Comparison of ENCODE assay signal across 14 mouse cellular contexts in genomic region chr2:165946046-165946564, GRCm38 (mm10).
"Had no signal": no experiment of that assay in that cellular context is flagged by ENCODE, and none has a peak within 500 bp of the region (broad histone marks: within the 10 kb centered on the region; RNA-seq: fewer than 3 reads in every experiment).

No protein-coding gene starts in this region.

- H3K9me3 ChIP-seq: limb, embryonic 13.5 days; liver, embryonic 15.5 days; midbrain, embryonic 10.5 days had no signal

- H3K27ac ChIP-seq: kidney, postnatal 0 days; limb, embryonic 13.5 days; midbrain, embryonic 10.5 days had no signal

- H3K4me2 ChIP-seq: limb, embryonic 13.5 days; lung, embryonic 14.5 days had no signal

- H3K36me3 ChIP-seq: limb, embryonic 13.5 days; liver, embryonic 15.5 days; midbrain, embryonic 10.5 days had no signal

- H3K4me3 ChIP-seq: limb, embryonic 13.5 days; liver, embryonic 15.5 days; midbrain, embryonic 10.5 days had no signal

- H3K9ac ChIP-seq: limb, embryonic 13.5 days; liver, embryonic 15.5 days; lung, embryonic 14.5 days had no signal

- H3K27me3 ChIP-seq: limb, embryonic 13.5 days; liver, embryonic 15.5 days had no signal

- DNase-seq: kidney, adult 11 months; kidney, adult 9 months; kidney, postnatal 36 days; layer of hippocampus, adult 9-11 months; lung, embryonic 14.5 days; lung, postnatal 10 days; right cerebral cortex, adult 18-20 months; right cerebral cortex, postnatal 25 days; thymus, postnatal 36 days had no signal

- ATAC-seq: midbrain, embryonic 16.5 days had no signal
